Mouse (Mus musculus) spleen, embryonic (tissue): ENCODE results near the gene Gm10203.
"Not testable (repeated sequence)": the region's sequence is repeated elsewhere in the genome, so short reads cannot be mapped to it uniquely, and the experiment has no call there.

Source experiments
- CTCF ChIA-PET: fragments of 350-600 bp; sonication (Branson Sonifier 250); formaldehyde crosslinking; loops from one replicate; lab custom pipeline; 2022; lab: Charles Lee

The Gm10203 gene

DNA sequence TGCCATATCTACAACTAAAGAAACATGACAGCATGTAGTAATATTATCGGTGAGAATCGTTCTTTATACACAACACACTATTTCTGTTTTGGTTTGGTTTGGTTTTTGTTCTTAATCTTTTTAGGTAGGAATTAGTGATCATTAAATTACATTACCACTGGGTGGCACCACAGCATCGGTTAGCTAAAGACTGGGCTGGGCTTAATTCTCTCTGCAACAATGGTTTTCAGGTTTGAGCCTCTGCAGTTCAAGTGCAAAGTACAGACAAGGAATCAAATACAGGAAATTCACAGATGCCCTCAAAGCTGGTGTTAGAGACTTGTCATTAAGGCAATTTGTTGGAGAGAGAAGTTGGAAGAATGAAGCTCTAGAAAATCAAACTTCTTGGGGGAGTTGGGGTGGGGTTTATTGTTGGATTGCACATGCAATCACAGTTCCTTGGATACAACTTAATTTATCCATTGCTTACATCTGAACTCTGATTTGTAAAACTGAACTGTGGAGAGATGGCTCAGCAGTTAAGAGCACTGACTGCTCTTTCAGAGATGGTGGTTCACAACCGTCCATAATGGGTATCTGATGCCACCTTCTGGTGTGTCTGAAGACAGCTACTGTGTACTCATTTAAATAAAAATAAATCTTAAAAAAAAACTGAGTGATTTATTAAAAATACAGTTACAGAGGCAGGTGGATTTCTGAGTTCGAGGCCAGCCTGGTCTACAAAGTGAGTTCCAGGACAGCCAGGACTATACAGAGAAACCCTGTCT lies 2.5 kb downstream of the Gm10203 start:
- CTCF ChIA-PET = interaction anchor here (0.6 kb wide), 2 partner anchors 179 to 238 kb away, joined by 3 read pairs; no protein-coding TSS in a partner anchor

GRCm38 (mm10) chr6:149134391-149135150 lies 4.6 kb downstream of the Gm10203 start:
- CTCF ChIA-PET = interaction anchor here (0.6 kb wide), 1 partner anchor 43 kb away, joined by 3 read pairs; no protein-coding TSS in a partner anchor

- CTCF ChIA-PET = interaction anchor here (0.6 kb wide), 1 partner anchor 44 kb away, joined by 3 read pairs; no protein-coding TSS in a partner anchor
Measured at GRCm38 (mm10) chr6:149135631-149136030, 5.7 kb downstream of the Gm10203 start.

GRCm38 (mm10) chr6:149137936-149138335 lies 8.0 kb downstream of the Gm10203 start:
- CTCF ChIA-PET = interaction anchor here (0.7 kb wide), 1 partner anchor 99 kb away, joined by 4 read pairs; no protein-coding TSS in a partner anchor

DNA sequence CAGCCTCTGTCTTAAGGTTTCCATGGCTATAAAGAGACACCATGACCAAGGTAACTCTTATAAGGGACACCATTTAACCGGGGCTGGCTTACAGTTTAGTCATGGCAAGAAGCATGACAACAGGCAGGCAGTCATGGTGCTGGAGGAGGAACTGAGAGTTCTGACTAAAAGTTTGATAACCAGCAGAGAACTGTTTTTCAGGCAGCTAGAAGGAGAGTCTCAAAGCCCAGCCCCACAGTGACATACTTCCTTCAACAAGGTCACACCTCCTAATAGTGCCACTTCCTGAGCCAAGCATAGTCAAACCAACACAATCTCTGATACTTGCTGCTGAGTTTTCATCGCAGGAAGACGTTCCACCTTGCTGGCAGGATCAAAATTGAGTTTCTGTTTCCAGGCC lies 9.0 kb downstream of the Gm10203 start:
- CTCF ChIA-PET = no interaction called here

DNA sequence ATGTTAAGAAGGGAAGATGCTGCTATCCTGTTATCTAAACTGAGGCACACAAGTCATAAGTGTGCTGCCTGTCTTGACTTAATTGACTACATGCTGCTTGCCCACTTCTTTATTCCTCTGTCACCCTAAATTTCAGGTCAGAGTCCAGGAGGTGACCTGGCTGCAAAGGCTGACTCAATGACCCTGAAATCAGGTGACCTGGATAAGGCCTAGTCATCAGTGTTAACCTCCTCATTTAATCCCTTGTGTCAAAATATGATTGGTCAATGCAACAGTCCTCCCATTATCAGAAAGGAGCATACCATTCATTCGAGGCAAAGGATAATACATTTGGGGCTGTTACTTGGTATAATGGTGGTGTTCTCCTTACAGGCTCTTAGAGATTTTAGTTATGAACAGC lies 9.5 kb downstream of the Gm10203 start, which contains the start of gene Etfbkmt:
TSS of gene Etfbkmt (plus strand) at position 379 of the 400 bp plus-strand sequence.
- CTCF ChIA-PET = no interaction called here

- CTCF ChIA-PET = no interaction called here
Measured at GRCm38 (mm10) chr6:149141393-149142173, 11.6 kb downstream of the Gm10203 start.

GRCm38 (mm10) chr6:149145143-149145542 lies 15.2 kb downstream of the Gm10203 start:
- CTCF ChIA-PET = no interaction called here

DNA sequence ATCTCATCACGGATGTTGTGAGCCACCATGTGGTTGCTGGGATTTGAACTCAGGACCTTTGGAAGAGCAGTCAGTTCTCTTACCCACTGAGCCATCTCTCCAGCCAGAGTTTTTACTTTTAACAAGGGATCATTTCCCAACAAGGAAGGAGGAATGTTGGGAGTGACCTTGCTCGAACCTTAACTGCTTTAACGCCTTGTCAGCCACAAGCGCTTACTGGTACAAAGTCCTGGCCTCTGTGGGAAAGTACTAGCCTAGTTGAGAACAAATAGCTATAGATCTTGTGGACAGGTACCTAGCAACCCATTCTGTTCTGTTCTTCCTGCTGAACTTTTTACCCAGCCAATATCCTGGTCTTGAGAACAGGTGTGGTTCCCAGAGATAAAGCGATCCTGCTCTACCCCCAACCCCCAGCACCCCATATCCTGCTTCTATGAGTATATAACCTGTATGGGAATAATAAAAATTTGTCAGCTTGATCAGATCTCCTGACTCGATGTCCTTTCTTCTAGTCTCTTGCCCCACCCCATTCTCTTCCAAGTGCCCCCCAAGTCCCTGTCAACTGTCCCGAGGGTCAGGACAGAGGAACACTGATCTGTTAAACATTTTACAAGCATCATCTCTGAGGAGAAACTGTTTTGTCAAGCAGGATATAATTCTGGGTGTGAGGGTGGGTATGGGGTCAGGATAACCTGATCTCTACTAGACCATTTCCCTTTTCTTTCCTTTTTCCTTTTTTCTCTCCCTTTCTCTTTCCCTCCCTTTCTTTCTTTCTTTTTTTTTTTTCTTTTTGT lies 18.7 kb downstream of the Gm10203 start:
- CTCF ChIA-PET = no interaction called here

DNA sequence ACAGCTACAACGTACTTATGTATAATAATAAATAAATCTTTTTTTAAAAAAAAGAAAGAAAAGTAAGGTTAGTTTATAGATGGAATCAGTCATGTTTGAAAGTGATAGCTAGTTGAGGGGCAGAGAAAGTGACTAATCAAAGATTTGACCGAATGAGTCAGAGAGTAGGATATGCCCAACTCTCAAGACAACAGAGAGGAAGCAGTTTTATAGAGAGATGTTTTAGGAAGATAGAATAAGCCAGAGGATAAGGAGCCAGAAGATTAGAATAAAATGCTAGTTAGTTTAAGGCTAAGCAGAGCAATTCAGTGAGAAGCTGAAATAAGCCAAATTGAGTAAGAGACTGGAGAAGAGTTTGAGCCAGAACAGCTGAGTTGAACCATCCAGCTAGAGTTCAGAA lies 22.1 kb downstream of the Gm10203 start:
- CTCF ChIA-PET = no interaction called here

- CTCF ChIA-PET = no interaction called here
Measured at GRCm38 (mm10) chr6:149153473-149154115, 23.6 kb downstream of the Gm10203 start.

DNA sequence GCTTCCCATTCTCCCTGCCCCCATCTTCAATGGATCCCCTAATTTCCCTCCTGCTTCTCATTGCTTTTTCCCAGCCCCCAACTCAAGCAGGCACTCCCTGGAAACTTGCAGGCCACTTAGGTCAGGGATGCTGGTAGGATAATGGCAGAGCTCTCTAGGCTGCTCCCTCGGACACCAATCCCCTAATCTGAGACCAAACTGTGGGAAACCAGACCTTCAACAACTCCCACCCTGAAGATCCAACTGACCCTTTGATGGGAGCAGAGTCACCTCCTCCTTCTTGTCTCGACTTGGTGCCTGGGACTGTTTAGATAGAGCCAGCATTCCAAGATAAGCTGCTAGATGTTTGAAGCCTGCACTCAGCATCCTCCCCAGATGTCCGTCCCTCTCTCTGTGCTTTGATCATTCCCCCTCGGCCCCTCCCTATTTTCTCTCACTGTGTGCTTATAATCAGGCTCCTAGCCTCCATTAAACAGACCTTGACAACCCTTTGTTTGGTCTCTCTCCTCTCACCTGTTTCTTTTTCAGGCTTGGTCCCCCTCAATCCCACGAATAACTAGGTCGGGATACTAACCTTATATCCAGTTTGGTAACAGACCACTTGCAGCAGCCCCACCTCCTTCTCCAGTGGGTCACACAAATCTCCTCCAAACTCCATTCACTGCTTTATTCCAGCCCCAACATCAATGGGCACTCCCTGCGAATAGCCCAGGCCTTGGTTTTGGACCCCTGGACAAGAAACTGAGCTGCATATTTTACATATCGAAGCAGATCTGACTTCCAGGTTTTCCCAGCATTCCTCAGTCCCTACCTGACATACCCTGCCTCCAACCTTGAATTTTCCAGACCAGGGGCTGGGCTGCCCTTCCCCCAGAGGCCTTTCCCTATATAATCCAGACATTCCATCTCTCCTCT lies 24.4 kb downstream of the Gm10203 start:
- CTCF ChIA-PET = no interaction called here

DNA sequence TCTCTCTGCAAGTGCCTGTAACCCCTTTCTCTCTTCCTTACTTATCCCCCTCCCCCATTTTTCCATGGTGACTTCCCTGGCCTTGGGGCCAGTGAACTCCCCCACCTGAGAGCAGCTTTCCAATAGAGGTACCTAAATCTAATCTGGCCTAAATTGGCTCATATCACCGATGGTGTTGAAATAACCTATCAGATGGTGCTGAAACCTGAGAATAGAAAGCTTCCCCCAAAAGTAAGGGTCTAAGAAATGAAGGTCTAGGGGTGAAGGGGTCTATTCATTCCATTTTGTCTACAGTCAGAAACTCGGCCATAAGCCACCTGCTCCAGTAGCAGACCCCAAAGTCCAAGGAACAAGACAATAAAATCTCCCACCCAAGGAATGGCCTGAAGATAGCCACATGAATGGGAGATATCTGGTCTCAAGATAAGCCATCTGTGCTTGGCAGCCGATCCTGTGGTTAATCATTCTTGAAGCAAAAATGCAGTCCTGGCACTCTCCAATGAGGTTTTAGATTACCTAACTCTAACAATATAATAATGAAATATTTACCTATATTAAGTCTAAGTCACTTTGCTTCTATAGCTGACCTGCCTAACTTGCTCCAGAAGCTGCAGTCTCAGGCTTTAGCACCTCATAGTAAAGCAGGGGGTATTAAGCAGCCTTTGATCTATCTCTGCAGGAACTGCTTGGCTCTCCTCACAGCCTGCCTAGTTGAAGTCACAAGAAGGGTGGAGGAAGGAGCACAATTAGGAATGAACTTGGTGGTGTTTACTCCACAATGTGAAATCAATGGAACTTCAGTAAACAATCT lies 25.3 kb downstream of the Gm10203 start:
- CTCF ChIA-PET = no interaction called here

GRCm38 (mm10) chr6:149167038-149167437 lies 37.1 kb downstream of the Gm10203 start:
- CTCF ChIA-PET = not testable (repeated sequence)

GRCm38 (mm10) chr6:149167672-149168071 lies 37.7 kb downstream of the Gm10203 start:
- CTCF ChIA-PET = no interaction called here

DNA sequence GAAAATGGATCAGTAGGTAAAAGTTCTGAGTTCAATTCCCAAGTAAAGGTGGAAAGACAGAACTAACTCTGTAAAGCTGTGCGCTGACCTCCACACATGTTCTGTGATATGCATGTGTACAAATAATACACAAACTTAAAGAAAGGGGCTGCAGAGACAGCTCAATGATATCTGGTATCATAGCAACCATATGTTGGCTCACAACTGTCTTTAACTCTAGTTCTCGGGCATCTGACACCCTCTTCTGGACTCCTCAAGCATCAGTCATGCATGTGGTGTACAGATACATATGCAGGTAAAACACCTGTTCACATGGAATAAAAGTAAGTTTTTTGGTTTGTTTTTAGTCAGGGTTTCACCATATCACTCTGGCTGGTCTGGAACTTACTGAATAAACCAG lies 38.5 kb downstream of the Gm10203 start:
- CTCF ChIA-PET = no interaction called here

DNA sequence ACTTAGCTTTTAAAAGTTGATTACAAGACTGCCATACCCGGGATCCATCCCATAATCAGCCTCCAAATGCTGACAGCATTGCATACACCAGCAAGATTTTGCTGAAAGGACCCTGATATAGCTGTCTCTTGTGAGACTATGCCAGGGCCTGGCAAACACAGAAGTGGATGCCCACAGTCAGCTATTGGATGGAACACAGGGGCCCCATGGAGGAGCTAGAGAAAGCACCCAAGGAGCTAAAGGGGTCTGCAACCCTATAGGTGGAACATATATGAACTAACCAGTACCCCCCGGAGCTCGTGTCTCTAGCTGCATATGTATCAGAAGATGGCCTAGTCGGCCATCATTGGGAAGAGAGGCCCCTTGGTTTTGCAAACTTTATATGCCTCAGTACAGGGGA lies 40.0 kb downstream of the Gm10203 start:
- CTCF ChIA-PET = not testable (repeated sequence)

DNA sequence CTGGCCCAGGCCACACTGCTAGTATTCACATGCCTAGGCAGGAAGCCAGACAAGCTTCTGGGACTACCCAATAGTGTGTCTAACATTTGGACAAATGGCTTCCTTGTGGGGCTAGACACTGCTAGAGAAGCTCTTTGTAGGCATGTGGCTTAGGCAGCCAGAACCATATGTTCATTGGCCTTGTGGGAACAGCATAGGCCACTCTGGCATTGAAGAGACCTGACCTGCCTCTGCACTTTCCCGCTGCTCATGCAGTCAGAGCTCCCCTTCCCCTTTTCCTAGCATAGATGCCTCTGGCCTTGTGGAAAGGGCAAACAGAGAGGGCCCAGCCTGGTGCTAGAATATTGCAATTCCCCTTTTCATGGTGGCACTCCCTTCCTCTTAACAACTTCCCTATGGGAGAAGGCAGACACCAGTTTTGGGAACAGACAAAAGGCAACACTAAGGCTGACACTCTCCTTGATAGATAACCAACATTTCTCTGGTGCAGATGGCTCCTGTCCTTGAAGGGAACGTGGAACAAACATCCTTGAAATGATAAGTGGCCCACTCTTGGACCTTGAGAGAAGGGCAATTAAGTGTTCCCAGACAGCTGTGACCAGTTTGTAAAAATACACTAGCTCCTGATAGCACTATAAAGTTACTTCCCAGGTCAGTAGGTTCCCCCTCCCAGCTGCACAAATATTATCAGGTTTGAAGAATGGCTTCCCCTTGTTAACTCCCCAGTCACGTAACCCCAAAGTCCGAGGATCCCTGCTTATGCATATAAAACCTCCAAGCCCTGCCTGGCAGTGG lies 44.1 kb downstream of the Gm10203 start:
- CTCF ChIA-PET = no interaction called here
